Mouse (Mus musculus) embryonic facial prominence, embryonic 15.5 days (tissue): Measurements from ENCODE around the gene Vmn1r196. TPM values are rescaled to one million over a fixed set of nuclear protein-coding genes. Genes with fewer than 3 reads are reported as not detected.
"Not testable (repeated sequence)": the region's sequence is repeated elsewhere in the genome, so short reads cannot be mapped to it uniquely, and the experiment has no call there.

ENCODE experiments used
- ATAC-seq: fragments of 200-750 bp; cut with Nextera tagmentation; 2 replicates; pipeline ENCODE4 v1.8.0; 2017; ENCODE audit warnings: low read depth, moderate TSS enrichment; ENCODE audit not compliant: insufficient number of reproducible peaks, low FRiP score, low TSS enrichment
- H3K27ac ChIP-seq: fragments of 300-500 bp; sonication (generic); replicated peaks from 2 replicates; pipeline ENCODE4 v1.5.1; 2015; ENCODE audit warnings: mild to moderate bottlenecking, inconsistent platforms
- H3K27me3 ChIP-seq: fragments of 300-500 bp; sonication (generic); 2 replicates; pipeline ENCODE4 v1.6.1; 2015; ENCODE audit warnings: inconsistent platforms
- H3K36me3 ChIP-seq: fragments of 300-500 bp; sonication (generic); 2 replicates; pipeline ENCODE4 v1.6.1; 2015; ENCODE audit warnings: mild to moderate bottlenecking, inconsistent platforms
- H3K4me1 ChIP-seq: fragments of 300-500 bp; sonication (generic); 2 replicates; pipeline ENCODE4 v1.6.1; 2015; ENCODE audit warnings: inconsistent platforms
- H3K4me2 ChIP-seq: fragments of 300-500 bp; sonication (generic); replicated peaks from 2 replicates; pipeline ENCODE4 v1.6.1; 2015; ENCODE audit warnings: mild to moderate bottlenecking, inconsistent platforms
- H3K4me3 ChIP-seq: fragments of 300-500 bp; sonication (generic); replicated peaks from 2 replicates; pipeline ENCODE4 v1.5.1; 2015; ENCODE audit warnings: mild to moderate bottlenecking, inconsistent platforms
- H3K9ac ChIP-seq: fragments of 300-500 bp; sonication (generic); 2 replicates; pipeline ENCODE4 v1.6.1; 2015; ENCODE audit warnings: inconsistent platforms
- H3K9me3 ChIP-seq: fragments of 300-500 bp; sonication (generic); replicated peaks from 2 replicates; pipeline ENCODE4 v1.6.1; 2016; ENCODE audit warnings: inconsistent platforms
- WGBS: fragments of 180-500 bp; shearing (Covaris S2); methylation state at CpG from one replicate; pipeline ENCODE4 v1.1.7; 2015; 5-methylcytosine and 5-hydroxymethylcytosine counted together
- polyA plus RNA-seq: library from polyadenylated mRNA; unstranded; fragments of >200 nt; fragmentation: Nextera tagmentation; extraction: Ambion mirVana; gene quantifications from 2 replicates; pipeline ENCODE4 v1.2.1, GENCODE M21; 2015

Gene Vmn1r196
- polyA plus RNA-seq, result 0.07 TPM in 2 replicates

DNA sequence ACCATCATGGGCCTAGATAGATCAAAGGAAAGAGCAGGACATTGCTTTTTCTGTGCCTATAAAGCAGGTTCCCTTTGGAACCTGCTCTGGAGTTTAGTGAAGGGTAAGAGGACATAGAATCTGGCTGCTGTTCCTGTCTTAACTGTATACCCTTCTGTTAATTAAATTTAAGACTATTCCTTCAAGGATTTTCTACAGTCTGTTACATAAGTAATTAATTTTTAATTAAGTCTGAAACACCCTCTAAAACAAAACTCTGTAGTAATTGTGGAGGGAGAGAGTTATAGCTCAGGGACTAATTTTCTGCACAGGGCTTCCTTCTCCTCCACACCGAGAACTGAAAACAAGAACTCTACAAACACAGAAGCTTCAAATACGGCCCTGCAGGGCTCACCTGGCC lies at the start of gene Vmn1r196:
Gene Vmn1r196, plus strand, starts transcription at position 301 of the 400 bp plus-strand sequence.
- H3K36me3 ChIP-seq, result no peaks in the 10 kb centered on the region
- no peaks in the 10 kb centered on the region for H3K4me1 ChIP-seq
- H3K27ac ChIP-seq, result no peak within 1 kb of the TSS
- H3K9ac ChIP-seq, result no peak within 1 kb of the TSS
- whole genome bisulfite sequencing, result 63% methylated on average over 2 of the region's 2 CpGs
- no peak for ATAC-seq
- no peak within 1 kb of the TSS for H3K4me2 ChIP-seq
- H3K4me3 ChIP-seq, result no peak within 1 kb of the TSS
- no peaks in the 10 kb centered on the region for H3K9me3 ChIP-seq
- H3K27me3 ChIP-seq, result no peaks in the 10 kb centered on the region

- Histone ChIP-seq H3K4me1 (no peaks in the 10 kb centered on the region), H3K36me3 (no peaks in the 10 kb centered on the region), H3K27me3 (no peaks in the 10 kb centered on the region), H3K9ac (no peak within 1 kb of the TSS), H3K4me3 (no peak within 1 kb of the TSS), H3K9me3 (no peaks in the 10 kb centered on the region), H3K27ac (no peak within 1 kb of the TSS), H3K4me2 (no peak within 1 kb of the TSS)
- 25% methylated on average over 1 of the region's 1 CpGs for WGBS
- no peak for ATAC-seq
Measured at GRCm38 (mm10) chr13:22243915-22244314, 45.8 kb upstream of the Vmn1r196 start, which contains the start of gene Vmn1r194. Gene Vmn1r194, plus strand, starts transcription at chr13:22244215.

DNA sequence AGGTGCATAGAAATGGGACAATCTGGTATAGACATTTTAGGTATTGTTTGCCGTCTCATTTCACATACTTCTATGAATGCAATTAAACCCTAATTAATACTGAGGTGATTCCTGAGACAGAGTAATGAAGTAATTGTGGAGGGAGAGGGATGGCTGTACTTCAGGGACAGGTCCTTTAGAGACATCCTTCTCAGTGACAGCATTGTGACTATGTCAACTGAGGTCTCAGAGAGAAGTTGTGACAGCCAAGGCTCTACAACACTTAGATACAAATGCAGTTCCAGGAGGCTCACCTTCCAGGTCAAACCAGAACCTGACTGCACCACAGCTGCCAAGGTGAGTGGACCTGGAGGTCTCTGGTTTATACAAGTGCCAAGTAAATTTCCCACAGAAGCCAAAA lies 19.5 kb upstream of the Vmn1r196 start, which contains the start of gene Vmn1r195:
Gene Vmn1r195, plus strand, starts transcription at position 301 of the 400 bp plus-strand sequence.
- WGBS, result 86% methylated on average over 1 of the region's 1 CpGs
- not testable (repeated sequence) for H3K4me2 ChIP-seq, H3K9me3 ChIP-seq, H3K9ac ChIP-seq, H3K4me3 ChIP-seq, H3K4me1 ChIP-seq, H3K27ac ChIP-seq, H3K36me3 ChIP-seq, H3K27me3 ChIP-seq, ATAC-seq

- no peak overlapping the region for H3K9ac ChIP-seq
- ATAC-seq, result no peak
- no peak overlapping the region for H3K27ac ChIP-seq
- H3K27me3 ChIP-seq, result no peaks in the 10 kb centered on the region
- 26% methylated on average over 2 of the region's 2 CpGs for WGBS
- no peaks in the 10 kb centered on the region for H3K9me3 ChIP-seq
- H3K36me3 ChIP-seq, result no peaks in the 10 kb centered on the region
- H3K4me2 ChIP-seq, result no peak overlapping the region
- no peaks in the 10 kb centered on the region for H3K4me1 ChIP-seq
- H3K4me3 ChIP-seq, result no peak overlapping the region
Measured at GRCm38 (mm10) chr13:22271721-22272120, 18.0 kb upstream of the Vmn1r196 start.

DNA sequence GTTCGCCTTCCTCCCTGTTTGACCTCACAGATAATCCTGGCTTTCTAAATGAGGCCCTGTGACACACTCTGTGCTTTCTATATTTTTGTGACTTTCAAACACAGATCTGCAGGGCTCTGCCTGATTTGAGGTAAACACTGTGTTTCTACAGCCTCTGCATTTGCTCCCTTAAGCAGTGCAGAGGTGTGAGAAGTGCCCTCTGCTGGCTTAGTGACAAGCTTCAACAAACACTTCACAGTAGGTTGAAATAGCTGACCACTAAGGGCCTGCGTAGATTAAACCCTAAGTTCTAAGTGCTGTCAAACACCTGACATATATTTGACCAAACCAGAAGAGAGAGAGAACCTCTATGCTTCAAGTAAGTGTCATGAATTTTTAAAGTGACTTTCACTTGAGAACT lies 5.1 kb upstream of the Vmn1r196 start:
- no peak overlapping the region for H3K9ac ChIP-seq
- H3K36me3 ChIP-seq, result no peaks in the 10 kb centered on the region
- no peak overlapping the region for H3K27ac ChIP-seq
- H3K9me3 ChIP-seq, result no peaks in the 10 kb centered on the region
- no peaks in the 10 kb centered on the region for H3K4me1 ChIP-seq
- 65% methylated on average over 2 of the region's 2 CpGs for whole genome bisulfite sequencing
- no peak overlapping the region for H3K4me3 ChIP-seq
- H3K27me3 ChIP-seq, result no peaks in the 10 kb centered on the region
- no peak overlapping the region for H3K4me2 ChIP-seq
- ATAC-seq, result no peak

- H3K27me3 ChIP-seq, H3K36me3 ChIP-seq, H3K4me2 ChIP-seq, ATAC-seq, H3K9me3 ChIP-seq, H3K9ac ChIP-seq, H3K4me1 ChIP-seq, H3K4me3 ChIP-seq, H3K27ac ChIP-seq: not testable (repeated sequence)
- WGBS, result 84% methylated on average over 5 of the region's 5 CpGs
Measured at GRCm38 (mm10) chr13:22308075-22308474, 18.4 kb downstream of the Vmn1r196 start.

- ATAC-seq, result no peak
- H3K27me3 ChIP-seq, result no peaks in the 10 kb centered on the region
- no peaks in the 10 kb centered on the region for H3K36me3 ChIP-seq
- H3K9me3 ChIP-seq, result no peaks in the 10 kb centered on the region
- 83% methylated on average over 2 of the region's 2 CpGs for WGBS
- H3K4me3 ChIP-seq, result no peak overlapping the region
- no peak overlapping the region for H3K9ac ChIP-seq
- H3K27ac ChIP-seq, result no peak overlapping the region
- no peak overlapping the region for H3K4me2 ChIP-seq
- no peaks in the 10 kb centered on the region for H3K4me1 ChIP-seq
Measured at GRCm38 (mm10) chr13:22315361-22315760, 25.6 kb downstream of the Vmn1r196 start.

- WGBS, result 55% methylated on average over 2 of the region's 2 CpGs
- no peak for ATAC-seq
Measured at GRCm38 (mm10) chr13:22317366-22317765, 27.6 kb downstream of the Vmn1r196 start.

DNA sequence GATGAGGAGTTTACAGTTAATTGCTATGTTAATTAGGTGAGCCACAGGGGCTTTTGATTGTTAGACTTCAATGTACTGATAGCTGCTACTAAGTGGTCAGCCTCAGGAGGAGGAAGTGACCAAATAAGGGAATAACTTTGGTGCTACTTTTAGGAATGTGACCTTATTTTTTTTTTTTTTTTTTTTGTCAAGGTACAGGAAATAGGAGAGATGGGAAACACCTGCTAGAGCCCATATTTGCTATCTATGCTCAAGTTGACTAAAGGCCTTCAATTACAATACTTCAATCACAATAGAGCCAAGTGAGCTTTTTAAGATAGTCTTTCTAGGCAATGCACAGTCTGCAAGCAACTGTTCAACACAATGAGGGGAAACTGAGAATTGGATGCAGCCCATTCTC lies 30.4 kb downstream of the Vmn1r196 start:
- H3K9me3 ChIP-seq, result no peaks in the 10 kb centered on the region
- no peak overlapping the region for H3K27ac ChIP-seq
- no peak overlapping the region for H3K4me3 ChIP-seq
- H3K9ac ChIP-seq, result no peak overlapping the region
- ATAC-seq, result no peak
- no peaks in the 10 kb centered on the region for H3K27me3 ChIP-seq
- no peak overlapping the region for H3K4me2 ChIP-seq
- H3K4me1 ChIP-seq, result no peaks in the 10 kb centered on the region
- H3K36me3 ChIP-seq, result no peaks in the 10 kb centered on the region

More at GRCm38 (mm10) chr13:22317366-22317765, 27.6 kb downstream of the Vmn1r196 start:
- Histone ChIP-seq H3K27ac (no peak overlapping the region), H3K36me3 (no peaks in the 10 kb centered on the region), H3K4me3 (no peak overlapping the region), H3K4me1 (no peaks in the 10 kb centered on the region), H3K9ac (no peak overlapping the region), H3K9me3 (no peaks in the 10 kb centered on the region), H3K27me3 (no peaks in the 10 kb centered on the region), H3K4me2 (no peak overlapping the region)

- Histone ChIP-seq H3K9me3 (no peaks in the 10 kb centered on the region), H3K36me3 (no peaks in the 10 kb centered on the region), H3K4me1 (no peaks in the 10 kb centered on the region), H3K27me3 (no peaks in the 10 kb centered on the region), H3K27ac (no peak within 1 kb of the TSS), H3K9ac (no peak within 1 kb of the TSS), H3K4me3 (no peak within 1 kb of the TSS), H3K4me2 (no peak within 1 kb of the TSS)
- no peak for ATAC-seq
Measured at GRCm38 (mm10) chr13:22324289-22324688, 34.6 kb downstream of the Vmn1r196 start, which contains the start of gene Vmn1r197. Gene Vmn1r197, plus strand, starts transcription at chr13:22324589.

DNA sequence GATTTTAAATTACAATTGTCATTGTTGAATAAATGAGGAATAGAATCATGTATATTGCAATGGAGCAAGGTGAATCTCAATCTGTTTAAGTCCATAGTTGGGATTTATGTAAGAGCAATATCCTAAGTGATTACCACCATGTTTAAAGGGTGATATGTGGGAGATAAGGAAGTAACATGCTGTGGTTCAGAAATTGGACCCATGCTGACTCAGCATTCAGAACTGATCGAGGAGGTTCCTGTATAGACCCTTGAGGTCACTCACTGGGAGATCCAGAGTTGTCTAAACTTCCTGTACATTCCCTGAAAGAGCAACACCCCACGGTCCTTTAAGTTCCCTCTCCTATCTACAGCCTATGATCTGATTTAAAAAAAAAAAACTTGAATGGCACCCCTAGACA lies 43.5 kb downstream of the Vmn1r196 start:
- Histone ChIP-seq H3K9ac (no peak overlapping the region), H3K4me3 (no peak overlapping the region), H3K4me2 (no peak overlapping the region), H3K36me3 (no peaks in the 10 kb centered on the region), H3K4me1 (no peaks in the 10 kb centered on the region), H3K27ac (no peak overlapping the region), H3K9me3 (no peaks in the 10 kb centered on the region), H3K27me3 (no peaks in the 10 kb centered on the region)
- ATAC-seq, result no peak
- WGBS, result 65% methylated on average over 2 of the region's 2 CpGs

GRCm38 (mm10) chr13:22335565-22335964 lies 45.8 kb downstream of the Vmn1r196 start:
- Histone ChIP-seq H3K9me3 (no peaks in the 10 kb centered on the region), H3K27ac (no peak overlapping the region), H3K4me2 (no peak overlapping the region), H3K36me3 (no peaks in the 10 kb centered on the region), H3K4me3 (no peak overlapping the region), H3K4me1 (no peaks in the 10 kb centered on the region), H3K9ac (no peak overlapping the region), H3K27me3 (no peaks in the 10 kb centered on the region)
- ATAC-seq, result no peak
- WGBS, result 88% methylated on average over 1 of the region's 1 CpGs
